Mouse (Mus musculus): ENCODE data around the gene Slc22a12. TPM values are rescaled to one million over a fixed set of nuclear protein-coding genes. Genes with fewer than 3 reads are reported as not detected.

Gene Slc22a12
- total RNA-seq, 2 experiments from 2014 or later: 0.11 TPM; not detected in 1

DNA sequence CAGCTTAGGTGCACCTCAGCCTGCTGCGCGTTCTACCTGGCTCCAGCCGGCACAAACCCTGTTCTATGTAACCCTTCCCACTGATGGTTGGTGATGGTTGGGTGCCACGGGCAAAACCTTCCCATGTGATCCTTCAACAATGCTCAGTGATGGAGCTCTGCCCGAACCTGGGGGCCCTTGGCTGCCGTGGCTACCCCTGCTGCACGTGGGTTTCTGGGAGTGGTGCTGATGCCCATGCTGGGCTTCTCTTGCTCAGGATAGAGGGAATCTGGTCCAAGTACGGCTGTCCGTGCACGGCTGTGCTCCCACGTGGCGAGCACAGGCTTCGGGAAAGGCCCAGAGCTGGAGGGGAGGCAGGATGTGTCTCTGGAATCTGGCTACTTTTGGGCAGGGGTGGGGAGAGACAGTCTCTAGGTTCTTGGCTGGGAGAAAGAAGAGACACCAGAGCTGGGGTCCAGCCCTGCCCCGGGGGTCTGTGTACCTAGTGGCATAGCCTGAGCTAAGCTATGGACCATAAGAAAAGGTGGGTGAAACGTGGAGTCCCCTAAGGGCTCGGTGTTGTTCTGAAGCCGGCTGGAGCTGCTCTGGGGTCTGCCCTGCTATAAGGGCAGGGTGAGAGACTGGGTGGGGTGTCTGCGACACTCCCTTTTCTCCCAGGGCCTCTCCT is 48.2 kb downstream of the Slc22a12 start:
- DNase-seq (ENCODE audit: low spot score): no peak

- no peak for DNase-seq (ENCODE audit: low spot score)
Measured at GRCm38 (mm10) chr19:6494032-6494431, 48.8 kb downstream of the Slc22a12 start.

DNA sequence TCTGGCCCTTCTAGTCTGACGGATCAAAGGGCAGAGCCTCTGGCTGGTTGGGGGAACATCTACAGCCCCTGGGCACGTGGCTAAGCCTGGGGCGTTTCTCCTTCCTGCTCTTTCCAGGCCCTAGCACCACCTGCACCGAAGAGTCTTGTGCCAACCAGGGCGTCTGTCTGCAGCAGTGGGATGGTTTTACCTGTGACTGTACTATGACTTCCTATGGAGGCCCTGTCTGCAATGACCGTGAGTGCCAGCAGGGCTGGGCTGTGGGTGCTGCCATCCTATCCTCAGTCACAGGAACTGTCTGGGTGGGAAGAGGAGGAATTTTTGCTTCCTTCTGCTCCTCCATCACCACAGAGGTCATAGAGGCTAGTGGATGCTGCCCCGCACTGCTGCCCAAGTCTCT is 49.6 kb downstream of the Slc22a12 start:
- DNase-seq (ENCODE audit: low spot score): no peak

- peak; percentile 36 for DNase-seq (ENCODE audit: low spot score)
Measured at GRCm38 (mm10) chr19:6492124-6492523, 50.7 kb downstream of the Slc22a12 start.

- no peak for DNase-seq (ENCODE audit: low spot score)
Measured at GRCm38 (mm10) chr19:6491538-6491937, 51.3 kb downstream of the Slc22a12 start.

GRCm38 (mm10) chr19:6489030-6489429 is 53.8 kb downstream of the Slc22a12 start:
- peak; percentile 83 for DNase-seq (ENCODE audit: low spot score)

Small RNA genes lying within 50 kb of the gene (microRNA-seq; reads per million reads assigned to microRNA genes)
- gene Gm26460: not detected

Other genes with a start within 250 kb of the Slc22a12 start
- gene Cdc42bpg, start 236.6 kb downstream of the Slc22a12 start, total RNA-seq (2021): 1 to 10 TPM; 6.4 to 8.8 TPM
- 1 to 10 TPM; 6.2 to 6.9 TPM for gene Men1, start 208.1 kb downstream of the Slc22a12 start, total RNA-seq (2021)
- gene Map4k2, start 201.9 kb downstream of the Slc22a12 start, total RNA-seq (2021): 1 to 10 TPM; 7.4 to 8.3 TPM
- 10 to 100 TPM; 76.2 to 89.8 TPM for gene Sf1, start 179.3 kb downstream of the Slc22a12 start, total RNA-seq (2021)
- gene Pygm, start 158.6 kb downstream of the Slc22a12 start, total RNA-seq (2021): 1,000 to 10,000 TPM; 7,185 to 8,344 TPM
- gene Rasgrp2, start 143.7 kb downstream of the Slc22a12 start, total RNA-seq (2021): 10 to 100 TPM in 1 of 2 experiments, 1 to 10 TPM in 1; 8.3 to 18.2 TPM
- 1 to 10 TPM; 1.1 to 1.3 TPM for gene Nrxn2, start 124.3 kb downstream of the Slc22a12 start, total RNA-seq (2021)